Mouse (Mus musculus): ENCODE data around the gene Cyp2b13. TPM values are rescaled to one million over a fixed set of nuclear protein-coding genes. Genes with fewer than 3 reads are reported as not detected.

Gene Cyp2b13
- total and polyA plus RNA-seq, 2 experiments from 2014 or later = not detected

Other genes starting within 250 kb of the Cyp2b13 start
- gene Cyp2s1, start 244.6 kb upstream of the Cyp2b13 start, total RNA-seq (2014; rRNA removed) = 3.0 and 4.8 TPM in 2 replicates
- gene Cyp2s1, start 244.6 kb upstream of the Cyp2b13 start, polyA plus RNA-seq (2015; fragmentation: Nextera tagmentation; extraction: Ambion mirVana) = 2.5 and 3.4 TPM in 2 replicates
- gene Cyp2b10, start 163.9 kb upstream of the Cyp2b13 start, total RNA-seq (2014; rRNA removed) = not detected in 2 replicates
- not detected in 2 replicates for gene Cyp2b10, start 163.9 kb upstream of the Cyp2b13 start, polyA plus RNA-seq (2015; fragmentation: Nextera tagmentation; extraction: Ambion mirVana)
- not detected in 2 replicates for gene Cyp2b9, start 111.9 kb downstream of the Cyp2b13 start, total RNA-seq (2014; rRNA removed)
- gene Cyp2b9, start 111.9 kb downstream of the Cyp2b13 start, polyA plus RNA-seq (2015; fragmentation: Nextera tagmentation; extraction: Ambion mirVana) = not detected in 2 replicates
- gene Vmn1r184, start 198.8 kb downstream of the Cyp2b13 start, total RNA-seq (2014; rRNA removed) = not detected in 2 replicates
- not detected in 2 replicates for gene Vmn1r184, start 198.8 kb downstream of the Cyp2b13 start, polyA plus RNA-seq (2015; fragmentation: Nextera tagmentation; extraction: Ambion mirVana)
- not detected in 2 replicates for gene Cyp2a4, start 245.7 kb downstream of the Cyp2b13 start, total RNA-seq (2014; rRNA removed)
- gene Cyp2a4, start 245.7 kb downstream of the Cyp2b13 start, polyA plus RNA-seq (2015; fragmentation: Nextera tagmentation; extraction: Ambion mirVana) = not detected in 2 replicates